Mouse (Mus musculus): ENCODE measurements around the gene Tspyl4.

Tspyl4 gene

GRCm38 (mm10) chr10:34320809-34321208 lies 23.6 kb downstream of the Tspyl4 start:
- no peak for DNase-seq (ENCODE audit: low spot score in 2 of 2)

DNA sequence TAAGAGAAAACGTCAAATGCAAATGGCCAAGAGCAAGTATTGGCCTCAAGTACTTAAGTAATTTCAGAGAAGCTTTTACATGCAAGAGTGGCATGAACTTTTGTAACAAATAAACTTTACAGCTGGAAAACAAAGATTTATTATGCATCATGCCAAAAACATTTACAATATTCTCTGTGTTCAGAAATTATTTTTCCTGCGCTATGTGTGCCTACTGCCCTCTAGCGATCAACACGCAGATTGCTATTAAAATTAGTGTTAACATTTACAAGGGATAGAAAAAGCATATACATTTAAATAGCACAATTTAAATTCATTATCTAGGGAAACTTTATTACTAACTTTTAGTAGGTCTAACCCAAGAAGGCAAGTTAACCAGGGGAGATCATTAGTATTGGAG lies 29.5 kb downstream of the Tspyl4 start:
- DNase-seq (ENCODE audit: low spot score in 2 of 2): no peak

DNA sequence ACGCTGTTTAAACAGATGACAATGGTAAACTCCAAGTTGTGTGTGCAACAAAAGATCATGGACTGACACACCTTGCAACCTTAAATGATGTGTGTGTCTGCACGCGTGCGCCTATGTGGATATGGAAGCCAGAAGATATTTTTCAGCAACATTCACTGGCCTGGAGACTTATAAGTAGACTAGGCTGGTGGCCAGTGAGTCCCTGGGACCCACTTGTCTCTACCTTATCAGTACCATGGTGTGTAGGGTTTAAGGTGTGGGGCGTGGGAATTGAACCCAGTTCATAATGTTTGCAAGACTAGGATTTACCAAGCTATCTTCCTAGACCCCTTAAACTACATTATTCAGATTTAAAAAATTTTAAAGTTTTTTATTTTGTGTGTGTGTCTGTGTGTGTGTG lies 29.9 kb downstream of the Tspyl4 start:
- DNase-seq (ENCODE audit: low spot score in 2 of 2): no peak

- peak; percentile 34 to 52 for DNase-seq (ENCODE audit: low spot score in 2 of 2)
Observed at GRCm38 (mm10) chr10:34328310-34328709, 31.1 kb downstream of the Tspyl4 start.

- no peak for DNase-seq (ENCODE audit: low spot score in 2 of 2)
Observed at GRCm38 (mm10) chr10:34341014-34341413, 43.8 kb downstream of the Tspyl4 start.

DNA sequence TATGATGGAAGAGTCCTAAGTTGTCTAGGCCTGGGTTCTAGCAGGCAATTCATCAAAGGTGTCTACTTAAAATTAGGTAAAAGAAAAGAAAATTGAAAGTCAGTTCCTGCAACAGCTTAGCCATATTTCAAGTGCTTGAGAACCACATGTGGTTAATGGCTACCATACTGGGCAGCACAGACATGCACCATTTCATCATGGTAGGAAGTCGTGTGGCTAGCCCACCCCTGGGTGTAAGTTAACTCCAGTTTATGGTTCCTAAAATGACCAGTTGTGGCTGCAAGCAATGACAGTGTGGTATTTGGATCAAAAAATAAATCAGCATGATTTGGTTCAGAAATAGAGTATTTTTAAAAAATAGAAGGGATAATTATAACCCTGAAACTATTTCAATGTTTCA lies 44.6 kb downstream of the Tspyl4 start:
- no peak for DNase-seq (ENCODE audit: low spot score in 2 of 2)
